Mouse (Mus musculus) layer of hippocampus, postnatal 36 days (tissue): ENCODE measurements around the gene Gsto2. TPM values are rescaled to one million over a fixed set of nuclear protein-coding genes. Genes with fewer than 3 reads are reported as not detected.

Source experiments
- DNase-seq, 2 experiments: peaks; one replicate each; pipeline ENCODE4 v3.0.0; 2022
- microRNA-seq, 2 experiments: library from miRNA; unstranded; fragments of <30 nt; microRNA quantifications; one replicate each; pipeline ENCODE4 v1.2.0; 2021
- total RNA-seq, 2 experiments: library from RNA; stranded (reverse); gene quantifications; 2 replicates each; pipeline ENCODE4 v1.2.3; 2021

Gsto2 gene
- total RNA-seq, 2 experiments from 2014 or later: 2.7 to 3.1 TPM

DNA sequence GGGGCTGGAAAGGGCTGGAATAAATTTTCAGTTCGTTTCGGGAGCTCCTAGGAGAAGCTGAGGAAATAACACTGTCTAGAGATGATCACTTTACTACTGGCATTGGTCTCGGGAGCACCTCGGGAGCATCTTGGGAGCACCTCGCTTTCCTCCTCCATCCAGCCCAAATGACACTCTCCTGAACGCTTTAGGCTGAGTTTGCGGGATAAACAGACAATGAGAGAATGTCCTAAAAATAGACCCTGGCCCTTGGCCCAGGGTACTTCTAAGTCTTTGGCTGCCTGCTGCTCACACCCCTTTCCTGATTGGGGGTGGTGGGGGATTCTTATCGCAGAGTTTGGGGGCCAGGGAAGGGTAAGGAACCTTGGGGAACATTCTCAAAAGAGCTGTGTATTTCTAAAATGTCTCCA lies 54.6 kb downstream of the Gsto2 start:
- no peak for DNase-seq

DNA sequence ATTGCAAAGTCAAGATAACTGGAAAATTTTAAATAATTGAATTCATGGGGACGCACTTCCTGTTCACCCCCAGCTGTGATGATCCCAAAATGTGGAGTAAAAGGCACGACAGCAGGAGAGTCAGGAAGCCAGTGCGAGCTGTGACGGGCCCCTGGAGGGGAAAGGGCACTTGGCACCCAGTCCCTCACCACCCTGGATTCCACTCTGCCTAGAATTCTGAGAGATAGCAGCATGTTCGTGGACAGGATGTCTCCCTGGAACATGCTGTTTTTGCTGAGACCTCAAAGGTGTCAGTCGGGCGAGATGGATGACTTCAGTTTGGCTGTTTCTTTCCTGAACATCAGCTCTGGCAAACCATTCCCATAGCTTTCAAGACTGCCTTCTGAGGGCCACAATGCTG lies 60.5 kb downstream of the Gsto2 start:
- DNase-seq: no peak

DNA sequence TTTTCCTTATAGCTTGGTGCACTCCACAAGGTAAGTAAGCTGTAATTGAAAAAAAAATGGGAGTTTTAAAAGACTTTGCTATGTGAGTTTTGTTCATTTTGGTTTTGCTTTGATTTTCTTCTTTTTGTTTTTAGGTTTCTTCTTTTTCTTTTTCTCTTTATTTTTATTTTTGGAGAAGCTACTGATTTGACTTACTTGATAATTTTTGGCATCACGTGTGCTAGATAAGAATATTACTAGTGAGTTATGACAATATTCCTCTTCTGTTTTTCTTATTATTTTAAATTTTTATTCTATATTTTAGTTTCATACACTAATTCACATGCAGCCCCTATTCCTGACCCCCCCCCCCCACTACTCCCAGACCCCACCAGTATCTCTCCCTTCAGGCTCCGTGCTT lies 61.7 kb downstream of the Gsto2 start:
- DNase-seq: no peak

DNA sequence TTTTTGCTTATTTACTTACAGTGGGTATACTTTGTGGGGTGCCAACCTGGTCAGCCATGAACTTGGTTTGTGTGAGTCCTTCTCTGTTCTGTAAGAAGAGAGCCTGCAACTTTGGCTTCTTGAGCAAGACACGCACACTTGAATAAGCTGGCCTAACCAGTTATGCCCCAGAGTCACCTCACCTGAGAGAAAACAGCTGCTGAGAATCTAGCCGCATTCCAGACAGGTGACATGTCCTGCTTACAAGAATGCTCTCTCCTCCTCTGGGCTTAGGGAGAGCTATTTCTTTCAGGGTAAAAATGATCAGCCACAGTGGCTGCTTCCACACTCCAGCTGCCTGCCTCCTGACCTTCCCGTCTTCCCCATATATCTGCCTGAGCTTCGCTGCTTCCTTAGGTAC lies 63.7 kb downstream of the Gsto2 start:
- no peak for DNase-seq

DNA sequence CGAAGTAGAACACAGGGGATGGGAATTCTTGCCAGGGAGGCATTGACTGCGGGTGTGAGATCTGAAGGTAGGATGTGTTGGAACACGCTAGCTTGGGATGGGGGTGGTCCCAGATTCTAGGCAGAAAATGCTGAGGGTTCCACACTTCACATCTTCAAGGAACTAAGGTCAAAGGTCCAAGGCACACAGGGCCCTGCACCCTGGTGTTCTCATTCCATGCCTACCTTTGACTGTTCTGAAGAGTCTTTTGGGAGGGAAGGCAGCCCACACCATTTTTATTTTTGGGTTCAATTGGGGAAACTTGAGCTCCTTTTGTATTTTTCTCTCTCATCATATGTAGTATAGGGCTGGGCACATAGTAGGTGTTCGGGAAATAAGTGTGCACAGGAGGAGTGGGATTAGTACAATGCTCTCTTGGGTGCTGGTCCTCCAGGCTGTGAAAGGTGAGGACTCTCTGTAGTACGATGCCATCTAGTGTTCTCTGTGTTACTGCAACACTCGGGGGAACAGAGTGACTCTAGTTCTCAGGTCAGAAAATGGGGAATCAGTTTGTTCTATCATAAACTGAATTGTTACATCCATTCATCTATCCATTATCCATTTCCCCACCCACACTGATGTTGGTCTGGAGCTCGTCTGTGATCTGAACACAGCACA lies 66.8 kb downstream of the Gsto2 start:
- DNase-seq: no peak

DNA sequence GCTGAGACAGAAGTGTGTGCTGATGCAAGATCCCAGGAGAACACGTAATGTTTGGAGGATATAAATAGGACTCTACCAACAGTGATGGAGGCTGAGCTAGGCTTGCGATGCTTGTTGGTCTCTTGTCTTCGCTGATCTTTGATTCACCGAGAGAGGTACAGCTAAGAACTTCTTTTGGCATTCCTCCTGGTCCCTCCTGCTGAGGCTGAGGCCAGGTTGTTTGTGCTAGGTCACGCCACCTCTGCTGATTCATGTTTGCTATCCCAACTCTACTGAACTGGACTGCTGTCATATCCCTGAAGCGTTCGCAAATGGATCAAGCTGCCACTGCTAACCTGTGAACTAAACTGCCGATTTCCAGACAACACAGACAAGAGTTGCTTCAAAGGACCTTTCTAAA lies 68.8 kb downstream of the Gsto2 start:
- DNase-seq: no peak

DNA sequence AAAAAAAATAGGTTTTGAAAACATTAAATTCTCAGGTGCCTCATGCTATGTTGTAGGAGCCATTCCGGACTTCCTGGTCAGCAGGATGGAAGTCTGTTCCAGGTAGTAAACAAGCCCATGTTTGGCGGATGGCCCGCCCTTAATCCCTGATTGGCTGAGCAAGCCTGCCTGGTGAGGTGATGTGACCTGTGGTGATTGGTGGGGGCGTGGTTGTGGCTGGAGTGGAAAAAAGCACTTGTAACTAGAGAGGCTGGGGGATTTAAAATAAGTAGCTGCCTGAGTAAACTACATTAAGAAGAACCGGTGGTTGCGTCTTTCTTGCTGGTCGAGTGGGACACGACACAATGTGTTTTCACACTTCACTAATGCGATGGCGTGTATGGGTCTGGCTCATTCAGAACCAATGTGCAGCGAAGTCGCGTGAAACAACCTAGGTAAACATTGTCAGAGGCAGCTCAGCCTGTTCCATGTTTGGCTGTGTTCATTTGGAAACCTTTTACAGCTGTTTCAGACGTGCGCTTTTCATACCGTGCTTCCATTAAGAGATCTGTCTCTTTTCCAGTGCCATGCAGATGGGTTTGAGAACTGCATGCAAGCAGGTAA lies 69.4 kb downstream of the Gsto2 start:
- no peak for DNase-seq

DNA sequence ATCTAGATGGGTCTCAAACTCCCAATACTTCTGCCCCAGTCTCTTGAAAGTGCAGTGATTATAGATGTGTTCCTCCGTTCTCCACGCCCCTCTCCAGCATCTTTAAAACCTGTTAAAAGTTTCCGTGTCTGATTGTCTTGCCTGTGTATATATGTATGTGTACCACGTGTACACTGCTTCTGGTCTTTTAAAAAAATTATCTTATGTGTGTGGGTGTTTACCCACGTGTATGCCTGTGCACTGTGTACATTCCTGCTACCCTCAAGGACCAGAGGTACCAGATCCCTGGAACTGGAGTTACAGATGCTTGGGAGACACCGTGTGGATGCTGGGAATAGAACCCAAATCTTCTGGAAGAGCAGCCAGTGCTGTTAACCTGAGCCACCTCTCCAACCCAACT lies 70.2 kb downstream of the Gsto2 start:
- no peak for DNase-seq

Small RNA genes within 50 kb of the gene (microRNA-seq; reads per million reads assigned to microRNA genes)
- 0 reads per million in 2 experiments for gene Gm22240

Other genes starting within 250 kb of the Gsto2 start
- under 1 TPM in 1 of 2 experiments, not detected in 1; 0.17 TPM for gene Col17a1, start 173.4 kb upstream of the Gsto2 start, total RNA-seq
- gene Sfr1, start 133.9 kb upstream of the Gsto2 start, total RNA-seq: 100 to 1,000 TPM in 1 of 2 experiments, 10 to 100 TPM in 1; 99.1 to 105 TPM
- 10 to 100 TPM; 46.5 to 50.0 TPM for gene Gsto1, start 10.6 kb upstream of the Gsto2 start, total RNA-seq
- gene Cfap43, start 53.8 kb downstream of the Gsto2 start, total RNA-seq: 1 to 10 TPM; 1.2 to 1.7 TPM
- 1 to 10 TPM; 1.0 to 1.9 TPM for gene Itprip, start 53.8 kb downstream of the Gsto2 start, total RNA-seq
- under 1 TPM; 0.30 to 0.35 TPM for gene Cfap58, start 72.1 kb downstream of the Gsto2 start, total RNA-seq